Mouse (Mus musculus) neural tube, embryonic 12.5 days (tissue): ENCODE data around the gene Gm8909. TPM values are rescaled to one million over a fixed set of nuclear protein-coding genes. Genes with fewer than 3 reads are reported as not detected.
A peak's percentile ranks its signal among the peaks of the same experiment; 100 is the strongest.
"Not testable (repeated sequence)": the region's sequence is repeated elsewhere in the genome, so short reads cannot be mapped to it uniquely, and the experiment has no call there.

Experiments used
- ATAC-seq: fragments of 200-750 bp; cut with Nextera tagmentation; 2 replicates; pipeline ENCODE4 v1.8.0; 2017; ENCODE audit warnings: low read depth, mild to moderate bottlenecking, moderate TSS enrichment, moderate library complexity; ENCODE audit not compliant: low FRiP score
- H3K27ac ChIP-seq: fragments of 300-500 bp; sonication (generic); 2 replicates; pipeline ENCODE4 v1.5.1; 2016
- H3K27me3 ChIP-seq: fragments of 300-500 bp; sonication (generic); replicated peaks from 2 replicates; pipeline ENCODE4 v1.6.1; 2016; ENCODE audit warnings: mild to moderate bottlenecking
- H3K36me3 ChIP-seq: fragments of 300-500 bp; sonication (generic); 2 replicates; pipeline ENCODE4 v1.6.1; 2016; ENCODE audit warnings: mild to moderate bottlenecking
- H3K4me1 ChIP-seq: fragments of 300-500 bp; sonication (generic); 2 replicates; pipeline ENCODE4 v1.6.1; 2016
- H3K4me2 ChIP-seq: fragments of 300-500 bp; sonication (generic); replicated peaks from 2 replicates; pipeline ENCODE4 v1.6.1; 2016; ENCODE audit warnings: mild to moderate bottlenecking
- H3K4me3 ChIP-seq: fragments of 300-500 bp; sonication (generic); 2 replicates; pipeline ENCODE4 v1.5.1; 2016
- H3K9ac ChIP-seq: fragments of 300-500 bp; sonication (generic); 2 replicates; pipeline ENCODE4 v1.6.1; 2016; ENCODE audit warnings: mild to moderate bottlenecking
- H3K9me3 ChIP-seq: fragments of 300-500 bp; sonication (generic); 2 replicates; pipeline ENCODE4 v1.6.1; 2016; ENCODE audit warnings: mild to moderate bottlenecking
- WGBS: fragments of 180-500 bp; shearing (Covaris S2); methylation state at CpG from one replicate; pipeline ENCODE4 v1.1.7; 2016; 5-methylcytosine and 5-hydroxymethylcytosine counted together
- polyA plus RNA-seq: library from polyadenylated mRNA; unstranded; fragments of >200 nt; fragmentation: Nextera tagmentation; extraction: Ambion mirVana; gene quantifications from 2 replicates; pipeline ENCODE4 v1.2.1, GENCODE M21; 2016

The Gm8909 gene
- polyA plus RNA-seq, 1 experiment from 2014 or later: 0.25 TPM

- not testable (repeated sequence) for H3K27ac ChIP-seq, H3K4me1 ChIP-seq, H3K9me3 ChIP-seq, H3K36me3 ChIP-seq, ATAC-seq, H3K9ac ChIP-seq
- H3K4me2 ChIP-seq: peak overlapping the region; percentile 53
- under 1% methylated on average over 36 of the region's 36 CpGs for WGBS
- H3K4me3 ChIP-seq: peak overlapping the region; percentile 1; the same call in 1 of the 2 replicates
- peaks cover 74% of the 10 kb centered on the region for H3K27me3 ChIP-seq
Observed at GRCm38 (mm10) chr17:36157782-36158181, 10.6 kb downstream of the Gm8909 start.

- no peaks in the 10 kb centered on the region for H3K36me3 ChIP-seq
- H3K27ac ChIP-seq: no peak overlapping the region
- H3K4me3 ChIP-seq: no peak overlapping the region
- no peak for ATAC-seq
- H3K27me3 ChIP-seq: peaks cover 54% of the 10 kb centered on the region
- H3K9me3 ChIP-seq: no peaks in the 10 kb centered on the region
- peaks cover 4% of the 10 kb centered on the region; the same call in 1 of the 2 replicates for H3K4me1 ChIP-seq
- H3K4me2 ChIP-seq: no peak overlapping the region
- H3K9ac ChIP-seq: no peak overlapping the region
- WGBS: 18% methylated on average over 3 of the region's 3 CpGs
Observed at GRCm38 (mm10) chr17:36154271-36155149, 13.8 kb downstream of the Gm8909 start.

DNA sequence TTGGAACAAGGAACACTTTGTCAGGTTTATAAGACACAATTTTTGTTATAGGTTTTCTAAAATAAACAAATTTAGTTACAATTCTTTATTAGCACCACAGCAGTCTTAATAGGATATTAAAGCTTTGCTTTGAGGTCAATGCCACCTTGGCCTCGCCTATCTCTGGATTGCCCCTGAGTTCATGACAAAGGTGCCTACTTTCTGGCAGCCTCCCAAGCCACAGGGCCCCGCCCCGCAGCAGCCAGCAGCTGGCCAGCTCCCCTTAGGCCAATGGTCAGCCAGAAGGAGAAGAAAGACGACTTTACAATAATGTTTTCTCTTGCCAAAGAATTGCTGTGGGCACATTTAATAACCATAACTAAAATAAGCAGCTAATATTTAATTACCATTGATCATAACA is 17.1 kb downstream of the Gm8909 start:
- H3K27ac ChIP-seq, H3K4me3 ChIP-seq, H3K9ac ChIP-seq, ATAC-seq, H3K4me2 ChIP-seq, H3K36me3 ChIP-seq, H3K4me1 ChIP-seq, H3K9me3 ChIP-seq: not testable (repeated sequence)
- peaks cover 45% of the 10 kb centered on the region for H3K27me3 ChIP-seq
- WGBS: 47% methylated on average over 4 of the region's 4 CpGs

DNA sequence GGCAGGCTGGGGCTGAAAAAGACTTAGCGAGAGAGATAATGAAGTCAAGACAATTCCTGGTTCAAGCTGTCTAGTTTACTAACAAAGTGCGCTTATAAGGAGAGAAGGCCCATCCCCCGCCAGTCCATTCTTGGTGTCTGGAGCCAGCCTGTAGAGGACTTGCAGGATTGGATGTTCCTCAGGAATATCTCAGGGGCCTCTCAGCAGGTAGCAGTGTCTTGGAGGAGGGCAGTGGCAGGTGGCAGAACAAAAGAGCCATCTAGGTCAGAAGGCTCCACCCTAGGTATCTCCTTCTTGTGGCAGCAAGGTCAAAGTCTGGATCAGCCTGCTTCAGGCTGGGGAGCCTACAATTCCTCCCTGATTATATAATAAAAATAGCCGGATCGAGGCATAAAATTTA is 19.9 kb downstream of the Gm8909 start:
- not testable (repeated sequence) for H3K4me3 ChIP-seq, H3K27ac ChIP-seq, H3K9ac ChIP-seq, H3K4me1 ChIP-seq, H3K9me3 ChIP-seq, H3K4me2 ChIP-seq, ATAC-seq, H3K36me3 ChIP-seq
- peaks cover 45% of the 10 kb centered on the region for H3K27me3 ChIP-seq
- WGBS: 73% methylated on average over 5 of the region's 5 CpGs

- not testable (repeated sequence) for H3K9ac ChIP-seq, H3K4me1 ChIP-seq, H3K36me3 ChIP-seq, ATAC-seq, H3K27ac ChIP-seq, H3K4me2 ChIP-seq, H3K4me3 ChIP-seq, H3K9me3 ChIP-seq
- peaks cover 42% of the 10 kb centered on the region for H3K27me3 ChIP-seq
- WGBS: 81% methylated on average over 1 of the region's 1 CpGs
Observed at GRCm38 (mm10) chr17:36146937-36147336, 21.4 kb downstream of the Gm8909 start.

DNA sequence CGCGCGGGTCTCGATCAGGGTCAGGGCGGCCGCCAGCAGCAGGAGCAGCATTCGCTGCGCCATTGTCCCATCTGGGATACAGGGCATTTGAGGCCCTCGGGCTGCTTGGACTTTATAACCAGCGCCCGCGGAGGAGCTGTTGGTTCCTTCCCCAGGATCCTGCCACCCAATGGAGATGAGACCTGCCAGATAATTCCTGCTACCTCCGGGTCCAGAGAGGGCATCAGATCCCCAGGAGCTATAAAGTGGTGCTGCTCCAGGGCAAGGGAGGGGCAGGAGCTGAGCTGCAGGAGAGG is 22.5 kb downstream of the Gm8909 start:
- not testable (repeated sequence) for H3K9ac ChIP-seq, H3K36me3 ChIP-seq, ATAC-seq, H3K9me3 ChIP-seq, H3K27ac ChIP-seq, H3K4me1 ChIP-seq
- H3K4me3 ChIP-seq: peak overlapping the region; percentile 23; the same call in 1 of the 2 replicates
- peaks cover 45% of the 10 kb centered on the region for H3K27me3 ChIP-seq
- peak overlapping the region; percentile 55 for H3K4me2 ChIP-seq
- WGBS: 2% methylated on average over 13 of the region's 13 CpGs

DNA sequence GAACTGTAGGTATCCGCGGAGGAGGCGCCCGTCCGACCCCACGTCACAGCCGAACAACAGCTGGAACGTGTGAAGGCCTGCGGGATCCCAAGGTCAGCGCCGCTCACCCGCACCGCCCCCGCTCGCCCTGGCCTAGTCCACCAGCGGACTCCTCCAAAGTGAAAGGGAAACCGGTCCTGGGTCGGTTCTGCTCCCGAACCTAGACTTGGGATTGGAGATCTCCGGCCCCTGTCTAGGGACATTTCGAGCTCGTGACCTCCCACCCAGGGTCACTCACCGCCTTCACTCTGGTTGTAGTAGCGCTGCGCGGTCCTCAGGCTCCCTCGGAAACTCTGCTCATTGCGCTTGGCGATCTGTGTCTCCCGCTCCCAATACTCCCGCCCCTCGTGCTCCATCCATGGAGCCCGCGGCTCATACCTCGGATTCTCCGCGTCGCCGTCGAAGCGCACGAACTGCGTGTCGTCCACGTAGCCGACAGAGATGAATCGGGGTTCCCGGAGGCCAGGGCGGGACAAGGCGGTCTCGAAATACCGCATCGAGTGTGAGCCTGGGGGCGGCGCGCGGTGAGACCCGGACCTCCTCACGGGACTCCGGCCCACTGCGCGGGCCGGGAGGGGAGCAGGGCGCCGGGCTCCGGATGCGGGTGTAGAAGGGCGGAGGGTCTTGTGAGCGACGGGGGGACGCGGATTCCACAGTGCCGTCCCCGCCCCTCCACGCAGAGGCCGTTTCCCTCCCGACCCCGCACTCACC is 23.1 kb downstream of the Gm8909 start:
- ATAC-seq: 0 out of 2 replicates have a peak, but pooled peaks have one; percentile 17
- Histone ChIP-seq H3K9me3 (no peaks in the 10 kb centered on the region), H3K27me3 (peaks cover 45% of the 10 kb centered on the region), H3K9ac (no peak overlapping the region), H3K4me3 (peak overlapping the region; percentile 23; the same call in 1 of the 2 replicates), H3K27ac (no peak overlapping the region), H3K36me3 (no peaks in the 10 kb centered on the region), H3K4me2 (peak overlapping the region; percentile 55), H3K4me1 (peaks cover 9% of the 10 kb centered on the region; the same call in 1 of the 2 replicates)
- 1% methylated on average over 78 of the region's 78 CpGs for WGBS

GRCm38 (mm10) chr17:36136299-36136848 is 32.0 kb downstream of the Gm8909 start:
- peaks cover 10% of the 10 kb centered on the region for H3K27me3 ChIP-seq
- not testable (repeated sequence) for H3K9ac ChIP-seq, H3K4me1 ChIP-seq, H3K9me3 ChIP-seq, H3K4me2 ChIP-seq, H3K36me3 ChIP-seq, H3K27ac ChIP-seq, ATAC-seq, H3K4me3 ChIP-seq
- WGBS: 73% methylated on average over 1 of the region's 1 CpGs

- not testable (repeated sequence) for H3K9ac ChIP-seq, H3K4me2 ChIP-seq, H3K27ac ChIP-seq, H3K4me3 ChIP-seq, H3K36me3 ChIP-seq, H3K4me1 ChIP-seq, ATAC-seq, H3K9me3 ChIP-seq
- peaks cover 10% of the 10 kb centered on the region for H3K27me3 ChIP-seq
Observed at GRCm38 (mm10) chr17:36135421-36136231, 32.7 kb downstream of the Gm8909 start.

- WGBS: 74% methylated on average over 5 of the region's 5 CpGs
Observed at GRCm38 (mm10) chr17:36131516-36132265, 36.6 kb downstream of the Gm8909 start.

More at GRCm38 (mm10) chr17:36131516-36132265, 36.6 kb downstream of the Gm8909 start:
- H3K4me2 ChIP-seq: no peak overlapping the region
- ATAC-seq: no peak
- no peak overlapping the region for H3K9ac ChIP-seq
- H3K4me1 ChIP-seq: no peaks in the 10 kb centered on the region
- H3K27ac ChIP-seq: no peak overlapping the region
- no peak overlapping the region for H3K4me3 ChIP-seq
- 0 out of 2 replicates have a peak, but pooled peaks cover 9% of the 10 kb centered on the region for H3K27me3 ChIP-seq
- H3K36me3 ChIP-seq: no peaks in the 10 kb centered on the region
- no peaks in the 10 kb centered on the region for H3K9me3 ChIP-seq
